Mouse (Mus musculus) liver, embryonic 14.5 days (tissue): ENCODE measurements around the gene Dmkn. TPM values are rescaled to one million over a fixed set of nuclear protein-coding genes. Genes with fewer than 3 reads are reported as not detected.

Experiments used
- ATAC-seq: fragments of 200-750 bp; cut with Nextera tagmentation; 2 replicates; pipeline ENCODE4 v1.8.0; 2017; ENCODE audit warnings: moderate number of reproducible peaks, mild to moderate bottlenecking, moderate library complexity; ENCODE audit not compliant: insufficient read depth
- DNase-seq, 3 experiments: peaks; one replicate each; pipeline ENCODE4 v3.0.0-alpha.2; 2012 to 2013; ENCODE audit warnings: low read depth in 3 of 3, low spot score in 3 of 3
- H3K27ac ChIP-seq: fragments of 300-500 bp; sonication (generic); 2 replicates; pipeline ENCODE4 v1.5.1; 2014; ENCODE audit warnings: moderate library complexity, mild to moderate bottlenecking, control low read depth, inconsistent platforms
- H3K27me3 ChIP-seq: fragments of 300-500 bp; sonication (generic); 2 replicates; pipeline ENCODE4 v1.6.1; 2014; ENCODE audit warnings: mild to moderate bottlenecking, low read length, moderate library complexity; ENCODE audit not compliant: control insufficient read depth, insufficient read depth
- H3K36me3 ChIP-seq: fragments of 300-500 bp; sonication (generic); replicated peaks from 2 replicates; pipeline ENCODE4 v1.6.1; 2014; ENCODE audit warnings: low read depth; ENCODE audit not compliant: control insufficient read depth, insufficient read depth
- H3K4me1 ChIP-seq, 2 experiments: fragments of 200-500 bp in 1 of 2; fragments of 300-500 bp in 1 of 2; sonication (generic) in 1 of 2; replicated peaks; 2 replicates each; pipeline ENCODE4 v1.6.1; 2012 to 2014; ENCODE audit warnings: antibody characterized with exemption in 1 of 2, inconsistent platforms in 1 of 2, low read length in 1 of 2; ENCODE audit not compliant: control insufficient read depth in 2 of 2, insufficient read depth in 2 of 2
- H3K4me2 ChIP-seq: fragments of 300-500 bp; sonication (generic); 2 replicates; pipeline ENCODE4 v1.6.1; 2014; ENCODE audit warnings: low read depth, mild to moderate bottlenecking, control low read depth, moderate library complexity
- H3K4me3 ChIP-seq, 2 experiments: fragments of 200-500 bp in 1 of 2; fragments of 300-500 bp in 1 of 2; sonication (generic) in 1 of 2; 2 replicates each; pipeline ENCODE4 v1.5.1; 2012 to 2014; ENCODE audit warnings: low read depth in 2 of 2, low read length in 2 of 2, mild to moderate bottlenecking in 2 of 2, control low read depth in 1 of 2, inconsistent platforms in 1 of 2, moderate library complexity in 1 of 2; ENCODE audit not compliant: insufficient read depth in 1 of 2
- H3K9ac ChIP-seq: fragments of 300-500 bp; sonication (generic); replicated peaks from 2 replicates; pipeline ENCODE4 v1.6.1; 2014; ENCODE audit warnings: mild to moderate bottlenecking, control low read depth, moderate library complexity
- H3K9me3 ChIP-seq: fragments of 300-500 bp; sonication (generic); 2 replicates; pipeline ENCODE4 v1.6.1; 2016; ENCODE audit warnings: low read length, mixed read lengths; ENCODE audit not compliant: control insufficient read depth
- CTCF ChIP-seq: IDR thresholded peaks from 2 replicates; pipeline ENCODE4 v1.5.1; 2016; ENCODE audit warnings: antibody characterized with exemption, low read depth, control low read depth
- EP300 ChIP-seq: IDR thresholded peaks from 2 replicates; pipeline ENCODE4 v1.6.1; 2016; ENCODE audit warnings: antibody characterized with exemption, low read depth
- WGBS: fragments of 180-500 bp; shearing (Covaris S2); extraction: QIAGEN DNeasy Blood & Tissue Kit; methylation state at CpG from one replicate; pipeline ENCODE4 v1.1.7; 2014; ENCODE audit not compliant: insufficient replicate concordance; 5-methylcytosine and 5-hydroxymethylcytosine counted together
- polyA plus RNA-seq, 2 experiments: library from polyadenylated mRNA; depleted of rRNA in 1 of 2; stranded (reverse) in 1 of 2; unstranded in 1 of 2; fragments of >200 nt; fragmentation: Nextera tagmentation in 1 of 2; extraction: Ambion mirVana in 1 of 2; gene quantifications; 2 replicates each; pipeline versions ENCODE4 v1.2.1 to v1.2.3; 2012 to 2014

Gene Dmkn
- polyA plus RNA-seq, 2 experiments, result 0.20 to 0.26 TPM

DNA sequence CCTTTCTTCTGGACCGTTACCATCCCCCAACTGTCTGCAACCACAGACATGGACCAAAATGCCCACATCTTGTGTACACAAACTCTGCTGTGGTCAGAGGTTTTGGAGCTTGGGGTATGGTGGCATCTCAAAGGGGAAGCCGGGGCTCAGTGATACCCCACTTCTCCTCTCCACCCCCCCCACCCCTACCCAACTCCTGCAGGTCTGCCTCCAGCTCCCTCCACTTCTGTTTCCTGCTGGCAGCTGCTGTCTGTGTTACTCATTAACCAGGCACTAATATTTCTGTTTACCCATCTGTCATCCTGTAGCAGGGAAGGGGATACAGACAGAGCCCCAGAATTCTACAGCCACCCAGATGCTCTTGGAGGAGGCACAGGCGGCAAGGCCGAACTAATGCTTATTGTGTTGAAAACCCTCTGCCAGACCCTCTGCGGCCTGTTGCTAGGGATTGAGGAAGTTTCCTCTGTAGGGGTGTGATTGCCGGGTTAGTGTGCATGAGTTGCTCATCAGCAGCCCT lies 48.8 kb downstream of the Dmkn start:
- H3K4me1 ChIP-seq, result peaks cover 0 to 10% of the 10 kb centered on the region in 2 experiments; a peak in 1 of 4 replicates
- no peaks in the 10 kb centered on the region for H3K36me3 ChIP-seq
- TF ChIP-seq EP300 (no peak), CTCF (no peak)
- no peak overlapping the region for H3K4me3 ChIP-seq
- ATAC-seq, result peak; percentile 69; the same call in 1 of the 2 replicates
- 0 out of 2 replicates have a peak overlapping the region, but pooled peaks have one; percentile 11 for H3K4me2 ChIP-seq
- H3K9ac ChIP-seq, result no peak overlapping the region
- H3K27me3 ChIP-seq, result no peaks in the 10 kb centered on the region
- peak in 1 of 3 experiments; percentile 17 for DNase-seq
- no peak overlapping the region for H3K27ac ChIP-seq
- WGBS, result 18% methylated on average over 6 of the region's 6 CpGs
- no peaks in the 10 kb centered on the region for H3K9me3 ChIP-seq

DNA sequence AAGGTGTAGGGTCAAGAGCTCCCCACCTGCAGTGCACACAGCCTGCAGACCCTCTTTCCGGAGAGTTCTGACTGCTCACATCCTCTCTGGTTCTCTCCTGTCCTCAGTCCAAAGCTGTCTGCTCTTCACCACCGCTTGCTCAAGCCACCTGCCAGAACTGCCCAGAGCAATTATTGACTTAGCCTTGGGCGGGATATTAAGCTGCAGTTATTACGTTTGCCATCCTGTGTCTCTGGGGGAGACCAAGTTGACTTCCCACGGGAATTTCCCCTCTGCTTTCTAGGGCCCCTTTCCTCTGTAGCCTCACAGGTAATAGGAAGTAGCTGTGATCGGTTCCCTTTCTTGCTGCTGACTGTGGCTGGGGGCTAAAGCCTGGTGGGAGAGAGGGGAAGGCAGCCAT lies 56.6 kb downstream of the Dmkn start:
- Histone ChIP-seq H3K4me2 (no peak overlapping the region; the same call in 1 of the 2 replicates), H3K4me3 (no peak overlapping the region), H3K9me3 (no peaks in the 10 kb centered on the region), H3K4me1 (peaks cover 0 to 8% of the 10 kb centered on the region in 2 experiments; a peak in 3 of 4 replicates), H3K27me3 (no peaks in the 10 kb centered on the region), H3K9ac (no peak overlapping the region), H3K27ac (no peak overlapping the region), H3K36me3 (no peaks in the 10 kb centered on the region)
- TF ChIP-seq CTCF (no peak), EP300 (no peak)
- DNase-seq (no peak), ATAC-seq (no peak)
- WGBS, result 38% methylated on average over 6 of the region's 6 CpGs

DNA sequence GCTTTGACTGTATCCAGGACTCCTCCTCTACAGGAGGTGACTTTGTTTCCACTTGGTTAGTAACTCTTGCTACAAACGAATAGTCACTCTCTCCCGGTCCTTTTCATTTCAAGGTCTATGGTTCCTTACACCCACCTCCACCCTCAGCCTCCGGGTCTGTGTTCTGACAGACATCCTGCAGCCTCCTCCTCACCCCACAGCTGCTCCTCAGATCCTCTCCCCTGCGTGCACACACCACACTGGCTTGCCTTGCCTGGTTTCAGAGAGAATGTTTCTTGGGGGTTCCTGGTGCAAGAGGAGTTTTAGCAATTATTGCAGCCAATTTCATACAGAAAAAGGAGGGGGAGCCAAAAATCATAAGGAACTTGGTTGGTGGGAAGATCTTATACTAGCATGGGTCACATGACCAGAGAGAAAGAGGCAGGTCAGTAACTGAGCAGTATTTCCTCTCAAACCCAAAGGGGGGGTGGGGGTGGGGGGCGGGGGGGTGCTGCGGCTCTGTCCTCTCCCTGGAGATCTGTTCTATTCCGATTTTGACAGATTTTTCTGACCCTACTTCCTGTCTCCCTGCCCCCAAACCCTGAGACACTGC lies 57.4 kb downstream of the Dmkn start:
- Histone ChIP-seq H3K27ac (no peak overlapping the region), H3K4me2 (no peak overlapping the region)

DNA sequence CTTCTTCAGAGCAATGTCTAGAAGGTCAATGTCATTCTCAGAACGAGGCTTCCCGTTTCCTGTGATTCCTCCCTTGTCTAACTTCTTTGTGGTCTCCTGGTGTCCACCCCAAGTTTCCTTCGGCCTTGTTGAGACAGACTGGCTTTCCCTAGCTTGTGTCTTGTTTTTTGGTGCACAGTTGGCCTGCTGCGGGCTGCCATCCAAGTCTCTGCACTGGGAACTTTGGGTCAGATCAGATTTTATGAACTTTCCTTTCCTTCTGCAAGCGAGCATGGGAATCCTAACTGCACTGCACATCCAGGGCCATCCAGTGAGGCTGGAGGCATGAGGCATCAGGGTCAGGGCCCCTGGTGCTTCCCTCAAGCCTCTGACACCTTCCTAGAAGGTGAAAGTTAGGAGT lies 58.0 kb downstream of the Dmkn start:
- Histone ChIP-seq H3K27me3 (no peaks in the 10 kb centered on the region), H3K36me3 (no peaks in the 10 kb centered on the region), H3K4me1 (peaks cover 0 to 8% of the 10 kb centered on the region in 2 experiments; a peak in 3 of 4 replicates), H3K9me3 (no peaks in the 10 kb centered on the region), H3K4me2 (no peak overlapping the region), H3K27ac (no peak overlapping the region), H3K9ac (no peak overlapping the region), H3K4me3 (no peak overlapping the region)
- no peak for DNase-seq
- ATAC-seq, result no peak
- WGBS, result 27% methylated on average over 5 of the region's 5 CpGs
- TF ChIP-seq EP300, result no peak
- no peak for TF ChIP-seq CTCF

More for the DNA sequence above, 57.4 kb downstream of the Dmkn start:
- WGBS, result 18% methylated on average over 7 of the region's 7 CpGs
- H3K36me3 ChIP-seq, result no peaks in the 10 kb centered on the region
- no peaks in the 10 kb centered on the region for H3K9me3 ChIP-seq
- H3K9ac ChIP-seq, result no peak overlapping the region
- no peak for DNase-seq
- no peaks in the 10 kb centered on the region for H3K27me3 ChIP-seq
- peaks cover 0 to 8% of the 10 kb centered on the region in 2 experiments; a peak in 3 of 4 replicates for H3K4me1 ChIP-seq
- H3K4me3 ChIP-seq, result no peak overlapping the region
- no peak for TF ChIP-seq EP300
- no peak for TF ChIP-seq CTCF
- ATAC-seq, result no peak

DNA sequence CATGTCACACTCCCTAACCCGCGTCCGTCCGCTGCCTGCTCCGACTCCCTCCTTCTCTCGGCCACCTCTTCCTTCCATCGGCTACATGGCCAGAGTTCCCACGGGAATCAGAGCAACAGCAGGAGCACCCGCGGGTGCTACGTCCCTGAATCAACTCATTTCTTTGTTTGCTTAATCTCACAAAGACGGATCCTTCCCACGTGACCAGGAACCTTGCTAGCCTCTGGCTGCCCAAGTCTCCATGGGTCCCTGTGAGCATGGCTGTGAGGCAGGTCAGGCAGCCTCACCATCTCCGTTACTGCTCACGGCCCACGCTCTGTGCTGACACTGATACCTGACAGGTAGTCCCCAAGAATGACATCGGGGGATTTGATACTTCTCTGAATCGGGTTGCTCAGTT lies 60.1 kb downstream of the Dmkn start, which contains the start of gene Ffar2:
TSS of gene Ffar2 (minus strand) at position 101 of the 400 bp plus-strand sequence.
- Histone ChIP-seq H3K4me1 (peaks cover 0 to 8% of the 10 kb centered on the region in 2 experiments; a peak in 3 of 4 replicates), H3K4me3 (no peak within 1 kb of the TSS), H3K27ac (no peak within 1 kb of the TSS), H3K9ac (no peak within 1 kb of the TSS), H3K27me3 (no peaks in the 10 kb centered on the region), H3K9me3 (no peaks in the 10 kb centered on the region), H3K36me3 (no peaks in the 10 kb centered on the region), H3K4me2 (no peak within 1 kb of the TSS)
- 75% methylated on average over 18 of the region's 18 CpGs for WGBS
- ATAC-seq, result no peak
- TF ChIP-seq EP300, result no peak
- no peak for TF ChIP-seq CTCF
- no peak for DNase-seq
